Mouse (Mus musculus): ENCODE data around the gene Qtrt1. TPM values are rescaled to one million over a fixed set of nuclear protein-coding genes. Genes with fewer than 3 reads are reported as not detected.

The Qtrt1 gene
- total and polyA plus RNA-seq, 3 experiments = 48.1 to 57.8 (median 56.8) TPM

- dilution Hi-C loops (cut with MboI; ENCODE audit: extremely low pct_ligation_motif_present, extremely low pct_unique_long_range_greater_than_20kb, low sequenced_read_pairs) = no loop called here
- in situ Hi-C loops (cut with MboI; ENCODE audit: low pct_ligation_motif_present, low pct_unique_long_range_greater_than_20kb, low sequenced_read_pairs) = no loop called here
Observed at GRCm38 (mm10) chr9:21403745-21404144, 7.9 kb upstream of the Qtrt1 start.

GRCm38 (mm10) chr9:21405525-21405924 is 6.1 kb upstream of the Qtrt1 start:
- TF ChIP-seq JUND (conservative IDR thresholded peaks at IDR 0.05; ENCODE audit: low read depth, low read length) (no peak), ZKSCAN1 (IDR thresholded peaks at IDR 0.05; ENCODE audit: borderline replicate concordance, low read depth, low read length) (no peak), JUN (IDR thresholded peaks at IDR 0.05; ENCODE audit: insufficient read depth, low read depth, low read length) (no peak), HCFC1 (IDR thresholded peaks at IDR 0.05; ENCODE audit: low read depth, low read length) (no peak), CTCF (conservative IDR thresholded peaks at IDR 0.05 in 1 of 2, IDR thresholded peaks at IDR 0.05 in 1 of 2; ENCODE audit: low read depth in 2 of 2, low read length in 2 of 2) (no peak), RAD21 (IDR thresholded peaks at IDR 0.05; ENCODE audit: low read depth, low read length) (no peak), ZC3H11A (IDR thresholded peaks at IDR 0.05; ENCODE audit: low read depth, low read length) (no peak), ETS1 (conservative IDR thresholded peaks at IDR 0.05; ENCODE audit: low read depth, low read length) (no peak), MAX (IDR thresholded peaks at IDR 0.05; ENCODE audit: low read length) (no peak), MAFK (IDR thresholded peaks at IDR 0.05; ENCODE audit: insufficient replicate concordance, low read length) (no peak), ZNF384 (IDR thresholded peaks at IDR 0.05; ENCODE audit: low read depth, low read length) (no peak)
- Histone ChIP-seq H3K79me2 (replicated peaks; ENCODE audit: control insufficient read depth, extremely low read depth, insufficient read depth, poor library complexity, severe bottlenecking) (no peaks in the 10 kb centered on the region), H3K4me2 (ENCODE audit: insufficient read depth, low read depth, poor library complexity, severe bottlenecking) (no peak overlapping the region), H3K27me3 (replicated peaks) (no peaks in the 10 kb centered on the region), H3K9me3 (replicated peaks; ENCODE audit: low read length) (no peaks in the 10 kb centered on the region), H3K9ac (ENCODE audit: insufficient read depth, low read depth) (no peak overlapping the region), H3K36me3 (replicated peaks in 1 of 2; ENCODE audit: control insufficient read depth in 1 of 2, insufficient read depth in 1 of 2, low read length in 1 of 2) (peaks cover 57 to 75% of the 10 kb centered on the region in 2 experiments), H3K27ac (ENCODE audit: insufficient read depth, low read depth) (no peak overlapping the region), H3K4me3 (replicated peaks in 1 of 3; ENCODE audit: low read depth in 2 of 3, low read length in 2 of 3, poor library complexity in 1 of 3) (no peak overlapping the region), H3K4me1 (ENCODE audit: control insufficient read depth in 1 of 2, insufficient read depth in 2 of 2) (no peaks in the 10 kb centered on the region)
- in situ Hi-C loops (cut with MboI; ENCODE audit: low pct_ligation_motif_present, low pct_unique_long_range_greater_than_20kb, low sequenced_read_pairs) (no loop called here), dilution Hi-C loops (cut with MboI; ENCODE audit: extremely low pct_ligation_motif_present, extremely low pct_unique_long_range_greater_than_20kb, low sequenced_read_pairs) (no loop called here)
- DNase-seq (ENCODE audit: extremely low read depth) = no peak

More at GRCm38 (mm10) chr9:21403745-21404144, 7.9 kb upstream of the Qtrt1 start:
- no peak overlapping the region for H3K4me2 ChIP-seq (ENCODE audit: insufficient read depth, low read depth, poor library complexity, severe bottlenecking)
- DNase-seq (ENCODE audit: extremely low read depth) = no peak
- H3K27me3 ChIP-seq (replicated peaks) = no peaks in the 10 kb centered on the region
- H3K79me2 ChIP-seq (replicated peaks; ENCODE audit: control insufficient read depth, extremely low read depth, insufficient read depth, poor library complexity, severe bottlenecking) = no peaks in the 10 kb centered on the region; the same call in 1 of the 2 replicates
- peaks cover 70 to 92% of the 10 kb centered on the region in 2 experiments for H3K36me3 ChIP-seq (replicated peaks in 1 of 2; ENCODE audit: control insufficient read depth in 1 of 2, insufficient read depth in 1 of 2, low read length in 1 of 2)
- H3K9me3 ChIP-seq (replicated peaks; ENCODE audit: low read length) = no peaks in the 10 kb centered on the region
- H3K27ac ChIP-seq (ENCODE audit: insufficient read depth, low read depth) = no peak overlapping the region
- no peaks in the 10 kb centered on the region for H3K4me1 ChIP-seq (ENCODE audit: control insufficient read depth in 1 of 2, insufficient read depth in 2 of 2)
- H3K9ac ChIP-seq (ENCODE audit: insufficient read depth, low read depth) = no peak overlapping the region
- no peak for TF ChIP-seq MAZ (IDR thresholded peaks at IDR 0.05; ENCODE audit: low read depth, low read length)
- no peak for TF ChIP-seq GABPA (IDR thresholded peaks at IDR 0.05; ENCODE audit: insufficient replicate concordance, low read depth, low read length)
- no peak for TF ChIP-seq USF2 (conservative IDR thresholded peaks at IDR 0.05; ENCODE audit: low read depth, low read length)
- no peak for TF ChIP-seq TBP (conservative IDR thresholded peaks at IDR 0.05; ENCODE audit: low read depth, low read length)
- no peak for TF ChIP-seq JUN (IDR thresholded peaks at IDR 0.05; ENCODE audit: insufficient read depth, low read depth, low read length)
- no peak for TF ChIP-seq CHD1 (IDR thresholded peaks at IDR 0.05; ENCODE audit: low read depth, low read length)
- TF ChIP-seq POLR2AphosphoS2 (IDR thresholded peaks at IDR 0.05; ENCODE audit: low read depth, low read length) = no peak
- TF ChIP-seq NRF1 (IDR thresholded peaks at IDR 0.05; ENCODE audit: low read depth, low read length) = no peak
- TF ChIP-seq ZC3H11A (IDR thresholded peaks at IDR 0.05; ENCODE audit: low read depth, low read length) = no peak
- no peak for TF ChIP-seq MEF2A (IDR thresholded peaks at IDR 0.05; ENCODE audit: borderline replicate concordance, low read depth, low read length)
- TF ChIP-seq ELF1 (IDR thresholded peaks at IDR 0.05; ENCODE audit: low read depth, low read length) = no peak
- TF ChIP-seq USF1 (IDR thresholded peaks at IDR 0.05; ENCODE audit: low read depth, low read length) = no peak
- no peak for TF ChIP-seq MAX (IDR thresholded peaks at IDR 0.05; ENCODE audit: low read length)
- TF ChIP-seq MAFK (IDR thresholded peaks at IDR 0.05; ENCODE audit: insufficient replicate concordance, low read length) = no peak
- TF ChIP-seq ZMIZ1 (IDR thresholded peaks at IDR 0.05; ENCODE audit: low read depth, low read length) = no peak
- no peak for TF ChIP-seq RAD21 (IDR thresholded peaks at IDR 0.05; ENCODE audit: low read depth, low read length)
- TF ChIP-seq JUND (conservative IDR thresholded peaks at IDR 0.05; ENCODE audit: low read depth, low read length) = no peak
- no peak for TF ChIP-seq RCOR1 (conservative IDR thresholded peaks at IDR 0.05; ENCODE audit: low read depth, low read length)
- H3K4me3 ChIP-seq (replicated peaks in 1 of 3; ENCODE audit: low read depth in 2 of 3, low read length in 2 of 3, poor library complexity in 1 of 3) = no peak overlapping the region

All from CH12.LX (cell line).